Mouse (Mus musculus) intestine, embryonic 15.5 days (tissue): ENCODE measurements around the gene Defb20. TPM values are rescaled to one million over a fixed set of nuclear protein-coding genes. Genes with fewer than 3 reads are reported as not detected.

Source experiments
- ATAC-seq: fragments of 200-750 bp; cut with Nextera tagmentation; 2 replicates; pipeline ENCODE4 v1.8.0; 2017; ENCODE audit warnings: moderate TSS enrichment, moderate library complexity
- H3K27ac ChIP-seq: fragments of 300-500 bp; sonication (generic); 2 replicates; pipeline ENCODE4 v1.5.1; 2015; ENCODE audit warnings: mild to moderate bottlenecking, inconsistent platforms
- H3K27me3 ChIP-seq: fragments of 300-500 bp; sonication (generic); replicated peaks from 2 replicates; pipeline ENCODE4 v1.6.1; 2015; ENCODE audit warnings: inconsistent platforms
- H3K36me3 ChIP-seq: fragments of 300-500 bp; sonication (generic); 2 replicates; pipeline ENCODE4 v1.6.1; 2015; ENCODE audit warnings: inconsistent platforms
- H3K4me1 ChIP-seq: fragments of 300-500 bp; sonication (generic); replicated peaks from 2 replicates; pipeline ENCODE4 v1.6.1; 2015; ENCODE audit warnings: inconsistent platforms
- H3K4me2 ChIP-seq: fragments of 300-500 bp; sonication (generic); replicated peaks from 2 replicates; pipeline ENCODE4 v1.6.1; 2015; ENCODE audit warnings: mild to moderate bottlenecking, inconsistent platforms
- H3K4me3 ChIP-seq: fragments of 300-500 bp; sonication (generic); replicated peaks from 2 replicates; pipeline ENCODE4 v1.5.1; 2015; ENCODE audit warnings: inconsistent platforms
- H3K9ac ChIP-seq: fragments of 300-500 bp; sonication (generic); 2 replicates; pipeline ENCODE4 v1.6.1; 2015; ENCODE audit warnings: inconsistent platforms
- H3K9me3 ChIP-seq: fragments of 300-500 bp; sonication (generic); 2 replicates; pipeline ENCODE4 v1.6.1; 2016; ENCODE audit warnings: inconsistent platforms
- WGBS: fragments of 180-500 bp; shearing (Covaris S2); methylation state at CpG from one replicate; pipeline ENCODE4 v1.1.7; 2015; 5-methylcytosine and 5-hydroxymethylcytosine counted together
- polyA plus RNA-seq: library from polyadenylated mRNA; unstranded; fragments of >200 nt; fragmentation: Nextera tagmentation; extraction: Ambion mirVana; gene quantifications from 2 replicates; pipeline ENCODE4 v1.2.1, GENCODE M21; 2015

Gene Defb20
- polyA plus RNA-seq, 1 experiment from 2014 or later = not detected

GRCm38 (mm10) chr2:152452101-152452781, 24.6 kb upstream of the Defb20 start:
- Histone ChIP-seq H3K4me2 (no peak overlapping the region), H3K27me3 (no peaks in the 10 kb centered on the region), H3K9ac (no peak overlapping the region), H3K9me3 (no peaks in the 10 kb centered on the region), H3K4me1 (0 out of 2 replicates have a peak, but pooled peaks cover 2% of the 10 kb centered on the region), H3K4me3 (no peak overlapping the region), H3K36me3 (no peaks in the 10 kb centered on the region), H3K27ac (no peak overlapping the region)
- ATAC-seq = no peak
- 74% methylated on average over 4 of the region's 4 CpGs for WGBS

GRCm38 (mm10) chr2:152459241-152459640, 17.6 kb upstream of the Defb20 start:
- no peak for ATAC-seq
- no peak overlapping the region for H3K4me3 ChIP-seq
- no peaks in the 10 kb centered on the region for H3K9me3 ChIP-seq
- H3K4me1 ChIP-seq = no peaks in the 10 kb centered on the region
- H3K9ac ChIP-seq = no peak overlapping the region
- H3K36me3 ChIP-seq = no peaks in the 10 kb centered on the region
- 43% methylated on average over 13 of the region's 13 CpGs for WGBS
- no peak overlapping the region for H3K4me2 ChIP-seq
- no peaks in the 10 kb centered on the region for H3K27me3 ChIP-seq
- H3K27ac ChIP-seq = no peak overlapping the region

- Histone ChIP-seq H3K9ac (no peak within 1 kb of the TSS), H3K4me3 (no peak within 1 kb of the TSS), H3K4me1 (no peaks in the 10 kb centered on the region), H3K4me2 (no peak within 1 kb of the TSS), H3K27ac (no peak within 1 kb of the TSS), H3K9me3 (no peaks in the 10 kb centered on the region), H3K36me3 (no peaks in the 10 kb centered on the region), H3K27me3 (no peaks in the 10 kb centered on the region)
- no peak for ATAC-seq
- WGBS = 89% methylated on average over 3 of the region's 3 CpGs
Observed at GRCm38 (mm10) chr2:152464570-152465150, 12.2 kb upstream of the Defb20 start, which contains the start of gene Defb23. Defb23 (minus strand) TSS chr2:152464620.

DNA sequence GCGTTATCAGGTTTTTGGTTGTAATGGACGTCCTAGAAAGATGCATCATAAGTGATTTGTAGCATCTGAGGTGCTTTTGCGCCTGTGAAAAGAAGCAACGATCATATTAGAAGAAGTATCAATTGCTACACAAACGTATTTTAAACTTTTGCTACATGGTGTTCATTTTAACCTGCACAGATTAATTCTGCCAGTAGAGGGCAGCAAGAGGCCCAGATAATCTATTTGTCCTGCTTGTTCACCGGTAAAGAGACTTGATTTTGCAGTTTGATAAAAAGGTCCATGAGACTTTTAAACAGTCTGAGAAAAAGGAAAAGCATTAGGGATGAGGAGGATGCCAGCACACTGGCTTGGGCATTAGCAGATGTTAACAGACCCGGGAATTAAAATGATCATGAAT, 5.9 kb upstream of the Defb20 start:
- H3K27me3 ChIP-seq = no peaks in the 10 kb centered on the region

DNA sequence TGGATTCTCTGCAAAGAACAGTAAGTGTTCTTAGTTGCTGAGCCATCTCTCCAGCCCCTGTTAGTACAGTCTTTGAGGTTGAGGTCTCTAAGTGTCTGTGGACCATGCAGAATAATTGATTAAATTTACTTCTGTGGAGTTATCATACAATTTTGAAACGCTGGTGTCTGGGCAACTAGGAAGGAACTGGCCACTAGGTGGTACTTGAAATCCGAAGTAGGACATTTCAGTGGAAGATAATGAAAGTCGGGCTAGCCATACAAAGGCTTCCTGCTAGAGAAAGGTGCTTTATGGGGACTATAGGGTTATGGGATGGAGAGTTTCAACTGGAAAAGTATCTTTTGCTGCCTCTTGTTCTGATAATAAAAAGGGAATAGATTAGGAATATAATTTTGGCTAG, 4.4 kb upstream of the Defb20 start:
- WGBS = 17% methylated on average over 3 of the region's 3 CpGs
- Histone ChIP-seq H3K27ac (no peak overlapping the region), H3K9ac (no peak overlapping the region), H3K27me3 (no peaks in the 10 kb centered on the region), H3K36me3 (no peaks in the 10 kb centered on the region), H3K4me1 (no peaks in the 10 kb centered on the region), H3K4me3 (no peak overlapping the region), H3K4me2 (no peak overlapping the region), H3K9me3 (no peaks in the 10 kb centered on the region)
- ATAC-seq = no peak

More for the DNA sequence above, 5.9 kb upstream of the Defb20 start:
- H3K27ac ChIP-seq = no peak overlapping the region
- H3K4me2 ChIP-seq = no peak overlapping the region
- ATAC-seq = no peak
- H3K9me3 ChIP-seq = no peaks in the 10 kb centered on the region
- 34% methylated on average over 7 of the region's 7 CpGs for WGBS
- H3K9ac ChIP-seq = no peak overlapping the region
- no peaks in the 10 kb centered on the region for H3K36me3 ChIP-seq
- H3K4me3 ChIP-seq = no peak overlapping the region
- H3K4me1 ChIP-seq = no peaks in the 10 kb centered on the region

DNA sequence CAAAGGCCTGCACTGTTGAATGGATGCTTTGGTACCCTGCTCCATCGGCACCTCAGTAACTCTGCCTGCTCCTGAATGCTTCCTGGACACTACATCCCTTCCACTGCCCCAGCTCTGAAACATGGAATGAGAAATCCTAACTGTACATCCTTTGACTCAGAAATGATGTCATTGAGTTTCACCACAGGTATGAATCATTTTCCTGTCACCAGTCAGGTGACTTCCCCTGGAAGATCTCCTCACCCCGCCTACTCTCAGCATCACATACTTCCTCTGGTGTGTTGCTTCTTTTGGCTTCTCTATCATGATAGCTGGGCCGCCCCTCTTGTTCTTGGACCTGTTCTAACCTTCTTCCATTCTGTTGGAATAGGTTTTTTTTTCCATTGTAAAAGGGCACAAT, 4.0 kb downstream of the Defb20 start:
- H3K9ac ChIP-seq = no peak overlapping the region
- H3K4me3 ChIP-seq = no peak overlapping the region
- no peak for ATAC-seq
- no peaks in the 10 kb centered on the region for H3K4me1 ChIP-seq
- no peaks in the 10 kb centered on the region for H3K9me3 ChIP-seq
- WGBS = 83% methylated on average over 3 of the region's 3 CpGs
- no peaks in the 10 kb centered on the region for H3K36me3 ChIP-seq
- no peak overlapping the region for H3K4me2 ChIP-seq
- no peak overlapping the region for H3K27ac ChIP-seq
- no peaks in the 10 kb centered on the region for H3K27me3 ChIP-seq

- Histone ChIP-seq H3K27ac (no peak overlapping the region), H3K9ac (no peak overlapping the region), H3K4me2 (no peak overlapping the region), H3K4me1 (no peaks in the 10 kb centered on the region), H3K4me3 (no peak overlapping the region), H3K36me3 (no peaks in the 10 kb centered on the region), H3K9me3 (no peaks in the 10 kb centered on the region), H3K27me3 (no peaks in the 10 kb centered on the region)
- 94% methylated on average over 7 of the region's 7 CpGs for WGBS
- ATAC-seq = no peak
Observed at GRCm38 (mm10) chr2:152481726-152482125, 4.9 kb downstream of the Defb20 start.

DNA sequence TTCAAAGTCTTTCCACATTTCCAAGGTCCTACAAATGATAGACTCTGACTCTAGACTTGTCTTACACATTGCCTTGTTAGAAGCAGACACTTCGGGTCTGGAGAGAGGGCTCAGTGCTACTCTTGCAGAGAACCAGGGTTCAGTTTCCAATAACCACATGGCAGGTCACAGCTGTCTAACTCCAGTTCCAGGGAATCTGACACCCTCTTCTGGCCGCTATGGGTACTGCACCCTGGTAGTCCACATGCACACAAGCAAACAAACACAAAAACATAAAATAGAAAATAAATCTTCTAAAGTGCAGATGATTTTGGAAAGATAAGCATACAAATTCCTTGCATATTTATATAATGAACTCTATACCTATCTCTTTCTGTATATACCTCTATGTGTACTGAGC, 10.2 kb downstream of the Defb20 start:
- Histone ChIP-seq H3K27ac (no peak overlapping the region), H3K36me3 (no peaks in the 10 kb centered on the region), H3K4me3 (no peak overlapping the region), H3K27me3 (no peaks in the 10 kb centered on the region), H3K9ac (no peak overlapping the region), H3K9me3 (no peaks in the 10 kb centered on the region), H3K4me1 (no peaks in the 10 kb centered on the region), H3K4me2 (no peak overlapping the region)
- ATAC-seq = no peak
- WGBS = 71% methylated on average over 2 of the region's 2 CpGs

- ATAC-seq = no peak
- no peaks in the 10 kb centered on the region for H3K27me3 ChIP-seq
- H3K9ac ChIP-seq = no peak within 1 kb of the TSS
- no peaks in the 10 kb centered on the region for H3K9me3 ChIP-seq
- no peaks in the 10 kb centered on the region for H3K36me3 ChIP-seq
- no peak within 1 kb of the TSS for H3K4me2 ChIP-seq
- H3K4me3 ChIP-seq = no peak within 1 kb of the TSS
- no peaks in the 10 kb centered on the region for H3K4me1 ChIP-seq
- H3K27ac ChIP-seq = no peak within 1 kb of the TSS
Observed at GRCm38 (mm10) chr2:152490038-152490437, 13.2 kb downstream of the Defb20 start, which contains the start of gene Defb22. Defb22 (minus strand) TSS chr2:152490138.

DNA sequence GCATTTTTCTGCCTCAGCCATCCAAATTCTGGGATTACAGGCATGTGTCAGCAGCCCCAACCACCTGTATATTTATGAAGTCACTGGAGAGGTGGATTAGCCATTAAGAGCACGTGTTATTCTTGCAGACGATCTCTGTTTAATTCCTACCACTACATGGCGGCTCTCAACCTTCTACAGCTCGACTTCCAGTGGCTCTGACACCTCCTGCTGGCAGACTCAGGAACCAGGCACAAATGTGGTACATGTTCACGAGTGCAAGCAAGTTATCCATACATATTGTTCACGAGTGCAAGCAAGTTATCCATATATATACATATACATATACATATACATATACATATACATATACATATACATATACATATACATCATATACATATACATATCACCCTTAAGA, 16.3 kb downstream of the Defb20 start:
- H3K4me2 ChIP-seq = no peak overlapping the region
- H3K27me3 ChIP-seq = no peaks in the 10 kb centered on the region
- no peak for ATAC-seq
- no peaks in the 10 kb centered on the region for H3K9me3 ChIP-seq
- H3K27ac ChIP-seq = no peak overlapping the region
- H3K36me3 ChIP-seq = no peaks in the 10 kb centered on the region
- no peak overlapping the region for H3K4me3 ChIP-seq
- WGBS = 75% methylated on average over 6 of the region's 6 CpGs
- no peaks in the 10 kb centered on the region for H3K4me1 ChIP-seq
- no peak overlapping the region for H3K9ac ChIP-seq

DNA sequence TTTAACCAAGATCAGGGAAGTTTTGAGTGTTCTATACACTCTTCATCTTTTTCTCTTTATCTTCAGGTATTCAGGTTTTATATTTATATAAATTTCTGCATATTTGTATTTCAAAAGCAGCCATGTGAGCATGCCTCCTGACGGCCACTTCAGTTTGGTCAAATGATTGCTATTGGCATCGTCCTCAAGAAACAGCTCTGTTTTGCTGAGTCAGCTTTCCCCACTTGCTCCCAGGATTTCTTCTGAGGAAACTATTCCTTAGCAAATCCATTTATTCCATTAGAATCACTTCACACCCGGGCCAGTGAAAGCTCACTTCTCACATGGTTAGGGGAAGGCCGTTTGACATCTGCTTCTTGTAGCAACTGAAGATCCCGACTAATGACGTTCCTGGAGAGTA, 21.2 kb downstream of the Defb20 start:
- Histone ChIP-seq H3K9ac (no peak overlapping the region), H3K4me3 (no peak overlapping the region), H3K36me3 (no peaks in the 10 kb centered on the region), H3K4me1 (no peaks in the 10 kb centered on the region), H3K27ac (no peak overlapping the region), H3K9me3 (no peaks in the 10 kb centered on the region), H3K27me3 (no peaks in the 10 kb centered on the region), H3K4me2 (no peak overlapping the region)
- 71% methylated on average over 6 of the region's 6 CpGs for WGBS
- ATAC-seq = no peak

GRCm38 (mm10) chr2:152500204-152500862, 23.5 kb downstream of the Defb20 start:
- Histone ChIP-seq H3K36me3 (no peaks in the 10 kb centered on the region), H3K9me3 (no peaks in the 10 kb centered on the region), H3K4me1 (no peaks in the 10 kb centered on the region), H3K4me2 (no peak overlapping the region), H3K27ac (no peak overlapping the region), H3K27me3 (no peaks in the 10 kb centered on the region), H3K4me3 (no peak overlapping the region), H3K9ac (no peak overlapping the region)
- no peak for ATAC-seq
- 68% methylated on average over 7 of the region's 7 CpGs for WGBS

- H3K27ac ChIP-seq = no peak overlapping the region
- H3K9ac ChIP-seq = no peak overlapping the region
- H3K4me1 ChIP-seq = no peaks in the 10 kb centered on the region
- no peaks in the 10 kb centered on the region for H3K27me3 ChIP-seq
- 81% methylated on average over 6 of the region's 6 CpGs for WGBS
- H3K4me3 ChIP-seq = no peak overlapping the region
- ATAC-seq = no peak
- H3K9me3 ChIP-seq = no peaks in the 10 kb centered on the region
- no peaks in the 10 kb centered on the region for H3K36me3 ChIP-seq
- no peak overlapping the region for H3K4me2 ChIP-seq
Observed at GRCm38 (mm10) chr2:152500863-152501229, 24.0 kb downstream of the Defb20 start.
